Mouse (Mus musculus) adrenal gland, adult (tissue): ENCODE results near the gene Ints14.
A peak's percentile ranks its signal among the peaks of the same experiment; 100 is the strongest.

ENCODE experiments used
- DNase-seq, 2 experiments: peaks; one replicate each; pipeline ENCODE4 v3.0.0; 2022 to 2023; ENCODE audit warnings: low spot score in 1 of 2; ENCODE audit not compliant: inconsistent age in 2 of 2

Ints14 gene

GRCm38 (mm10) chr9:65016978-65017827 lies 56.5 kb downstream of the Ints14 start:
- peak in 1 of 2 experiments; percentile 73 for DNase-seq

- DNase-seq = peak in 1 of 2 experiments; percentile 61
Observed at GRCm38 (mm10) chr9:65017896-65018295, 57.2 kb downstream of the Ints14 start.

DNA sequence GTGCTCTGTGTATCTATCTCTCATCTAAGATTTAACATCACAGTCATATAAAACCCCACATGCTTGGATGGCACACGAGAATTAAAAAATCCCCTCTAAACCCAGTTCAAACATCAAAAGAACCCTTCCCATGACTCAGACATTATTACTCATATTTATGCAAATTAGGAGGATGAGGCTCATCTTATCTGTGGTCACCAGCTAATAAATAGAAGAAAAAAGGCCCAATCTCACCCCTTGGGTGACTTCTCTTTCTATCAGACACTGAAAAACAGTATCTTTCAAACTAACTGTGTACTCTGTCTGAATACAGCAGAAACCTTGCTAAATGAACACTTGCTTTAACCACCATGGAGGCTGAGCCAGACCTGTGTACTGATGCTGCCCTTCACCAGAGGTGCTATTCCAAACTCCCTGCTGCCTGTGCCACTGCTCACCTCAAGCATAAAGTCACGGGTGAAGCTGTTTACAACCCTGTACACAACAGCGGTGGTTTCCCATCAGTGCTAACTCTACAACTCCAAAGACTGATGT lies 58.0 kb downstream of the Ints14 start:
- peak in 1 of 2 experiments; percentile 79 for DNase-seq

DNA sequence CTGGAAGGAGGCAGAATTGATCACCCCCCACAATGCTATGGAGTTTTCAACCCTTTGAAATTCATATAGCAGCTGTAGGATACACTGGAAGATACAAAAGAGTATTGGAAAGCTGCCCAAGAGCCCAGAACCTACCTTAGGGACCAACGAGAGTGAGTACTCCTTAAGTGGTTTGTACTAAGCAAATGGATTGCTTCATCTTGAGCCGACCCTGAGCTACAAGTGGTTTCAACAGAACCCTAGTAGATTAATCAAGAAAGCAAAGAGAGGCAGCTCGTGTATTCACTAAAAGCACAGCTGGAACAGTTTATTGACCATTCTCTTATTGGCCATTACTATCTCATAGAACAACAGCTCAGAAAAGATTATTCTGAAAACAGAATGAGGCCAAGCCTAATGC lies 58.4 kb downstream of the Ints14 start:
- DNase-seq = no peak

- no peak for DNase-seq
Observed at GRCm38 (mm10) chr9:65020128-65020527, 59.4 kb downstream of the Ints14 start.

- peak; percentile 93 to 96 for DNase-seq
Observed at GRCm38 (mm10) chr9:65020991-65021886, 60.5 kb downstream of the Ints14 start, which contains the start of gene Hacd3. Gene Hacd3 (minus strand): TSS chr9:65021693.

- no peak for DNase-seq
Observed at GRCm38 (mm10) chr9:65021887-65022579, 61.3 kb downstream of the Ints14 start.

DNA sequence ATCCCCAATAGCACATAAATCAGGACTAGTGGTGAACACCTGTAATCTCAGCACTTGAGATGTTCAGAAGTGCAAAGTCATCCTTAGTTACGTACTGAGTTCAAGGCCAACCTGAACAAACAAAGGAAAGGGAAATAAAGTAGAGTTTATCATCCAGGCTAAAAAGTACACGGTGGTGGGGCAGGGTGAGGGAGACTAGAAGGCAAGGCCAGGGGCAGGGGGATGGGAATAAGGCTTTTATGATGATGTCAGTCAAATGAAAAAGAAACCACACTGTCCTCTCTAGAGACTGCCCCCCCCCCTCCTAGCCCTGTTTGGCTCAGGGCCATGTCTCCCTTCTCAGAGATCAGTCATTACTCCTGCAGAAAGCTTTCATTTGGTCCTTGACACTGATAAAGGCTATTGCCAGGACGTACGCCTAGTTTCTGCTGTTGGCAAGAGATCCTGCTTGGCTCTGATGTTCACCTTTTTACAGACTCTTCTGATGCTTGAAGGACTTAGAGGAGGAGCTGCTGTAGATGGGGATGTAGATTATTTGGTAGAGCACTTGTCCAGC lies 62.0 kb downstream of the Ints14 start:
- DNase-seq = peak; percentile 84 to 93

GRCm38 (mm10) chr9:65023447-65023846 lies 62.7 kb downstream of the Ints14 start:
- DNase-seq = peak in 1 of 2 experiments; percentile 36

GRCm38 (mm10) chr9:65027241-65027640 lies 66.5 kb downstream of the Ints14 start:
- DNase-seq = no peak

DNA sequence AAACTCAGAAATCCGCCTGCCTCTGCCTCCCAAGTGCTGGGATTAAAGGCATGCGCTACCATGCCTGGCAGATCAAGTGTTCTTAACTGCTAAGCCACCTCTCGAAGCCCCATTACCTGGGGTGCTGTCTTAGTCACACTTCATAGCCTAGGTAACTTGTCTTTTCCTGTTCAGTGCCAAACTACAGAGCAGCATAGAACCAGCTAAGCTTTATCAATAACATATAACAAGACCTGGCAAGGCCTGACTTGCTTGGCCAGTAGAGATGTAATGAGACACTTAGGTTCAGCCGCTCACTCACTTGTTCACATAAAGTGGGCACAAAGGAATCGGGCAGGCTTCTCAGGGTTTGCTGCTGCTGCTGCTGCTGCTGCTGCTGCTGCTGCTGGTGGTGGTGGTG lies 67.6 kb downstream of the Ints14 start:
- DNase-seq = no peak

DNA sequence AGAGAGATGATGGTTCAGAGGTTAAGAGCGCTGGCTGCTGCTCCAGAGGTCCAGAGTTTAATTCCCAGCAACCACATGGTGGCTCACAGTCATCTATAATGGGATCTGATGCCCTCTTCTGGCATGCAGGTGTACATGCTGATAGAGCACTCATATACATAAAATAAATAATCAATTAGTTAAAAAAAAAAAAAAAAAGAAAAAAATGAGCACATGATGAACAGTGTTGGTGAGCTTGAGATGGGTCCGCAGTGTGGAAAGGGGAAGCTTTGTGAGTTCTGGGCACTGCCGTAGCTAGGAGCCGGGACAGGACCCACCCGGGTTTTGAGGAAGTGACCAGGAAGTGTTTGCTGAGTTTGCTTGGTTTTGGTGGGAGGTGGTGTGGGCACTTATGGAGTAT lies 70.7 kb downstream of the Ints14 start:
- peak in 1 of 2 experiments; percentile 46 for DNase-seq

DNA sequence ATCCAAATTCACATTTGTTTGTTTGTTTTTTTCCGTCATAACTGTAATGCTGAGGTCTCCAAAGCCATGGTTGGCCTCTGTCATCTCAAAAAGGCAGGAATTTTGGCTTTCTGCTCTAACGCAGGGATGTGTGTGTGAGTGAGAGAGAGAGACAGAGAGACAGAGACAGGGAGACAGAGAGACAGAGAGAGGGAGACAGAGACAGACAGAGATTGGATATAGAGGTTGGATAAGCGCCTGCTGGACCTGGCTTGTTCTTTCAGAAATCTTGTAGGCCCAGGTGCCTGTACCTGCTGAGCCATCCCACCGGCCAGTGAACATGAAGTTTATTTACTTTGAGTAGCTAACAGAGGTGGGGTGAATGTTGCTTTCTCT lies 71.2 kb downstream of the Ints14 start:
- DNase-seq = no peak

DNA sequence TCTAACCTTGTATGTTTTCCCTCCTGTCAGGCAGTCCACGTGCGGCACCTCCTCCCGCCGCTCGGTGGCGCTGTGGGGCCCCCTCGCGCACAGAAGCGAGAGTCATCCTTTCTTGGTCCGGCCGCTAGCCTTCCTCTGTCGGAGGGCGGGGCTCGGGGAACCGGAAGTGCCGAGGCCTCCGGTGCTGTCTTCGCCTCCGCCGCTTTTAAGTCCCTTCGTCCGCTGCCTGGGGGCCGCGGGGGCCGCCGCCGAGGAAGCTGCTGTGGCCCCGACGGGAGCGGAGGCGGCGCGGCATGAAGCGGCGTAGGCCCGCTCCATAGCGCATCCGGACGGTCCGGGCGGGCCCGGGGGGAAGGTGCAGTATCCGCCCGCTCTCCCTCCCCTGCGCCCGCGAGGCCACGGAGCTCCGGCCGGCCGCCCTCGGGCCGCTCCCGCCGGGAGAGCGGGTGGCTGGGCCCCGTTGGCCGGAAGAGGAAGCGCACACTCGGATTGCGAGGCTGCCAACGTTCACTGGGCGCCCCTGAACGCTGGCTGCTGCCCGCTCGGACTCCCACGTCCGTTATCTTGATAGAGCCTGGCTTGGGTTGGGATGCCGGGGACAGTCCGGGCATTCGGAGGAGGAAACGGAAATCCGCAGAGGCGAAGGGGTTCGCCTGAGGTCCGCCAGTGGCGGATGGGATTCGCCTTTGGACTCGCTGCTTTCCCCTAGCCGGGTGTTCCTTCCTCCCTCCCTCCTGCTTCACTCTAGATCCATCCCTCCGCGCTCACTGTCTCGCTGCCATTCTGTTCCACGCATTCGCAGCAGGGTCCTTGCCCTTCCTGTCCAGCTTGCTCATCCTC lies 71.8 kb downstream of the Ints14 start, which contains the start of gene Dpp8:
Gene Dpp8, plus strand, starts transcription at position 146 of the 840 bp plus-strand sequence.
- peak; percentile 95 to 99 for DNase-seq

DNA sequence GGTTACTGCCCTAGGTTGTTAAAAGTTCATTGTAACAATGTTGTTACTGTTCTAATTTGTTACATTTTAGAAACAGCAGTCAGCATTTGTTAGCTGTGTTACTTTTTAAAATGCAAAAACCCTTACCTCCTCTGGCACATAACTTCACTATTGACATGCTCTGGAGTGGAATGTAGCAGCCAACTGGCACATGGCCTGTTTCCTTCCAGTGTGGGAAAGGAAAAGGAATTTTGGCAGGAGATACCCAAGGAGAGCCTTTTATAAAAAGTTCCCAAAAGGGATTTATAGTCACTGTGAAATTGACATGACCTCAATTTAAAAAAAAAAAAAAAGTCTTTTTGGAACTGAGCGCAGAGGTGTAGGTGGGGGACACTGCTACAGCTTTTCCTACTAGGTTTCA lies 75.8 kb downstream of the Ints14 start:
- DNase-seq = peak in 1 of 2 experiments; percentile 74
